Mouse (Mus musculus): Measurements from ENCODE around the gene Pax2. TPM values are rescaled to one million over a fixed set of nuclear protein-coding genes. Genes with fewer than 3 reads are reported as not detected.
A peak's percentile ranks its signal among the peaks of the same experiment; 100 is the strongest.

The Pax2 gene
- polyA plus RNA-seq, 1 experiment from 2014 or later = 17.1 TPM

DNA sequence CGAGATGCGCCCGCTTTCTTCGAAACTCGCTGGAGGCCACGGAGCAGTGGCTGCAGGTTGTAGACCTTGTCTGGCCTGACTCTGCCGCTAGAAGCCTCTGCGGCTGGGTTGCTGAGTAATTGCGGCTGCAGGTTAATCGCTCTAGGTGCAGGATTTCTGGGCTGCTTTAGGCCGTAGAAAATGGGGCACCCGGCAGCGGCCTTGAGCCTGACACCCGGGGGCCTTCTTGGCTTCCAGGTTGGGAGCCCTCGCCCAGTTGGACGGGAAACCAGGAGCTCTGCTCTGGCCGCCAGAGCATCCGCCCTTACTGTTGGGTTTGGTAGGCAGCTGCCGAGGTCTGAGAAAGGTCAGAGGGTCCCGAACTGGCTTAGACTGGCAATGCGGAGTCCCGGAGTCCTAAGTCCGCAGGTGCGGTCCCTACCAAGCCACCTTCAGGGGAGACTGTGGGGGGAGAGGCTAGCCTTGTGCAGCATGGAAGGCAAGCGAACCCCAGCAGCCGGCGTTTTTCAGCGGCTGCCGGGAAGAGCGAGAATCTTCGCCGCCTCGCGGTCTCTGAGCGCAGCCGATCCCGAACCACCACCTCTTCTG, 3.8 kb downstream of the Pax2 start:
- Histone ChIP-seq H3K36me3 (no peaks in the 10 kb centered on the region), H3K4me2 (peak overlapping the region; percentile 53), H3K9me3 (no peaks in the 10 kb centered on the region), H3K9ac (peak overlapping the region; percentile 84), H3K27ac (peak overlapping the region; percentile 87), H3K4me3 (peak overlapping the region; percentile 54), H3K4me1 (replicated peaks) (peaks cover 41% of the 10 kb centered on the region), H3K27me3 (peaks cover 87% of the 10 kb centered on the region)
- under 1% methylated on average over 37 of the region's 37 CpGs for WGBS
- no peak for ATAC-seq (ENCODE audit: low FRiP score)

DNA sequence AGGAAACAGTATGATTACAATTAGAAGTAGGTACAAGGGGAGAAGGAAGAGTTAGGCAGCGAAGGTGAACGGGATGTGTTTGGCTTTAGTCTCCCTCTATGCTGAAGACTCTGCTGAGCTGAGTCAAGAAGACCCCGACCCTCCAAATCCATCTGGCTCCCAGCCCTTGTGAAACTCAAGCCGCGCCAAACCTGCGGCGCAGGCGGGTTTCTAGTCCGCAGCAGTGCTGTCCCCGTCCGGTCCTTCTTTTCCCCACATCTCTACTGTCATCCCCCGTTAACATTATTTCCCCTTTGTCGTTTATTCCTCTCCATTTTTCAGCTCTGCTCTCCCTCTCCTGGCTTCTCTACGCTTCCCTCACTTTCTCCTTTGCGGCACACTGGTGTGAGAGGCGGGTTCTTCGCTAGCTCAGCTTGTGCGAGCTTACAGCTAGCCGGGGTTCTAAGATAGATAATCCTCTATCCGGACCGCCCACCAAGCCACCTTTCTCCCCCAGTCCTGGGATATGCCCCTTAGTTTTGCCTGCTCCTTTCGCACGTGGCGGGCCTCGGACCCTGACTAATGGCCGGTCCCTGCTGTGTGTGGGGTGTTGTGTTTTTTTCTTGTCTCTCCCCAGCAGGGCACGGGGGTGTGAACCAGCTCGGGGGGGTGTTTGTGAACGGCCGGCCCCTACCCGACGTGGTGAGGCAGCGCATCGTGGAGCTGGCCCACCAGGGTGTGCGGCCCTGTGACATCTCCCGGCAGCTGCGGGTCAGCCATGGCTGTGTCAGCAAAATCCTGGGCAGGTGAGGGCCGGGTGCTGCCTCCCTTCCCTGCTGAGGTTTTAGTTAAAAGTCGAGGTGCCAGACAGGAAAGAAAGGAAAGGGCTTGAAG, 4.7 kb downstream of the Pax2 start:
- H3K9ac ChIP-seq = peak overlapping the region; percentile 84
- peak overlapping the region; percentile 54 for H3K4me3 ChIP-seq

DNA sequence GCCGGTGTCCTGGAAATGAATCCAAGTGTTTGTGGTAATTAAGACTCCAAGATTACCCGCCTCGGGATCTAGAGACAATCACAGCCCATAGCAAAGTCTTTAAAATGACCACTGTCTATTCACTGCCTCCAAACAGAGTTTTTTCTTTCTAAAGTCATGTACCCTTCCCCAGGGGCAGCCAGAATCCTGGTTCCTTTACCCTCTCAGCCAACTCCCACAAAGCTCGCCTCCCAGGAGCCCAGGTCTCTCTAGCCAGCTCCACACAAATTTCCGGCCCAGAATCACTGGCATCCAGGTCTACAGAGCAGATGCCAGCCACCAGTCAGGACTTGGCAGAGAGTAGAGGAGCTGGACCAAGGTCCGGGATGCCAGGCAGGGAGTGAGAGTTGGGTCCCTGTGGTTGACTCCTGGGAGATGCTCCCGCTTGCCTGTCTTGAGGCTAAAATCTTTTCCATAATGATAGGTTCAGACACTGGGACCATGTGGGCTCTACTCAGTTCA, 6.3 kb downstream of the Pax2 start:
- Histone ChIP-seq H3K9me3 (no peaks in the 10 kb centered on the region), H3K4me1 (replicated peaks) (peaks cover 19% of the 10 kb centered on the region), H3K36me3 (no peaks in the 10 kb centered on the region), H3K9ac (peak overlapping the region; percentile 84), H3K27me3 (peaks cover 81% of the 10 kb centered on the region), H3K27ac (peak overlapping the region; percentile 30), H3K4me3 (peak overlapping the region; percentile 54), H3K4me2 (peak overlapping the region; percentile 53)
- 40% methylated on average over 7 of the region's 7 CpGs for WGBS
- no peak for ATAC-seq (ENCODE audit: low FRiP score)

More for the DNA sequence above, 4.7 kb downstream of the Pax2 start:
- Histone ChIP-seq H3K4me1 (replicated peaks) (peaks cover 36% of the 10 kb centered on the region), H3K27me3 (peaks cover 87% of the 10 kb centered on the region), H3K27ac (peak overlapping the region; percentile 87), H3K9me3 (no peaks in the 10 kb centered on the region), H3K36me3 (no peaks in the 10 kb centered on the region), H3K4me2 (peak overlapping the region; percentile 53)
- 1% methylated on average over 39 of the region's 39 CpGs for WGBS
- no peak for ATAC-seq (ENCODE audit: low FRiP score)

DNA sequence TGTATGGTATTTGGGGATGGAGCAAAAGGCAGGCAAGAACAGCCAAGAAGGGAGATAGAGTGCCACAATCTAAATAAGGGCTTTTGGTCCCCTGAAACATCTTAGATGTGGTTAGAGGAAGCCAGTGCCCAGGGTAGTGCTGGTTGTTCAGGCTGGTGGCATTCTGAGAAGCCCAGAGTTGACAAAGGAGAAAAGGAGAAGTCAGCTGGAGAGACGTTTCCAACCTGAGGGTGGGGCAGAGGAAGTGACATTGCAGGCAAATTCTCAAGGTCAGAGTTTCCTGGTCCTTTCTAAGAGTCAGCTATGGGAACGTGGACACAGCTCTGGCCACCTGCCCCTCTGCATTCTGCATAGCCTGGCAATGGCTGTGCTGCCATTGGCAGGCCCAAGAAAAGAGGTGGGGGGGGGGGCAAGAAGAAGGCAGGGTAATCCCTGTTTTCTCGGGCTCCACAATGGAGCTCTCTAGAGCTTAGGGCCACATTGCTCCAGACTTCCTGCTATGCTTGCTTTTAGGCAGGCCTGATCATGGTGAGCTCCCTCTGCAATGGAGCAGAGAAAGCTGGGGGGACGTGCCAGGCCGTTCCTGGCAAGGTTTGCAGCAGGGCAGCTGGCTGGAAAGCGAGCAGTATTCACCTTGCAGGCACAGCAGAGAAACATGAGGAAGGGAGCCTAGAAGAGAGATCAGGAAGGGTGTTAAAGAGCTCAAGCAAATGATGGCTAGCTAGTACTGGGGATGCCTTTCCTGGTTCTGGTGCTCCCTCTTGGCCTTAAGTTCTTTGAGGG, 14.6 kb downstream of the Pax2 start:
- Histone ChIP-seq H3K4me2 (no peak overlapping the region), H3K27ac (no peak overlapping the region), H3K36me3 (peaks cover 3% of the 10 kb centered on the region; the same call in 1 of the 2 replicates), H3K27me3 (peaks cover 24% of the 10 kb centered on the region), H3K4me1 (replicated peaks) (peaks cover 4% of the 10 kb centered on the region; the same call in 1 of the 2 replicates), H3K9ac (no peak overlapping the region), H3K4me3 (no peak overlapping the region), H3K9me3 (no peaks in the 10 kb centered on the region)
- 71% methylated on average over 6 of the region's 6 CpGs for WGBS
- ATAC-seq (ENCODE audit: low FRiP score) = no peak

DNA sequence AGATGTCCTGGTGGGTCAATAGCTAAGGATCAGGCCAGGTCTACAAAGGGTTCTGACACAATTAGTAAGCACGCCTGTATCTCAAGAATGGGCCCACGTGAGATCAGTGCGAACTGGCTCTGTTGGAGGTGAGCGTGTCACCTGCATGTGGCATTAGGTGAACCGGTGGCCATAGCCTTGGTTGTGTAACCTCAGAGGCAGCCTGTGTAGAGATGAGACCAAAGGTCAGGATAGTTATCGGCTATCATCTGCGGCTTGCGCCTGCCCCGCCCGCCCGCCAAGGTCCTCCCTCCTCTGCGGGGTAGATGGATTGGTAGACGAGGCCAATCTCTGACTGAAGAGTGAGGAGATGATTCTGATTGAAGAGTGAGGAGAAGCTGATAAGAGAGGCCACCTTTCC, 15.7 kb downstream of the Pax2 start:
- no peak overlapping the region for H3K4me2 ChIP-seq
- WGBS = 88% methylated on average over 13 of the region's 13 CpGs
- no peak for ATAC-seq (ENCODE audit: low FRiP score)

DNA sequence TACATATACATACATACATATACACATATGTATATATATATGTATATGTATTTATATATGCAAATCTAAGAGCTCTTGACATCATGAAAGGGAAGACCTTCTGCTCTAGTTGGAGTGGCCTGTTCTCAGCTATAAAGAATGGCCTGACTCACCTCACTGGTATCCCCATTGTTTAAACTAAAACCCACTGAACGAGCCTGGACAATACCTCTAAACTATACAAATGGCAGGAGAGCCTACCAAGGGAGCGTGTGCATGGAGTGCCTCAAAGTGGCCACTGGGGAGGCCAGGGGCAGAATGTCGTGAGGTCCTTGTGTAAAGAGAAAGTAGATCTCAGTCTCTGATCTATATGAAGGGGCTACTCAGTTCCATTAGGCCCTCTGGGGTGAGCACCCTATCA, 26.1 kb downstream of the Pax2 start:
- Histone ChIP-seq H3K4me3 (no peak overlapping the region), H3K27ac (no peak overlapping the region), H3K27me3 (0 out of 2 replicates have a peak, but pooled peaks cover 8% of the 10 kb centered on the region), H3K4me2 (no peak overlapping the region), H3K4me1 (replicated peaks) (peaks cover 7% of the 10 kb centered on the region), H3K9me3 (no peaks in the 10 kb centered on the region), H3K9ac (no peak overlapping the region), H3K36me3 (peaks cover 5% of the 10 kb centered on the region; the same call in 1 of the 2 replicates)
- no peak for ATAC-seq (ENCODE audit: low FRiP score)
- WGBS = 64% methylated on average over 3 of the region's 3 CpGs

More for the DNA sequence above, 15.7 kb downstream of the Pax2 start:
- Histone ChIP-seq H3K36me3 (peaks cover 3% of the 10 kb centered on the region; the same call in 1 of the 2 replicates), H3K9ac (no peak overlapping the region), H3K27me3 (peaks cover 20% of the 10 kb centered on the region), H3K27ac (no peak overlapping the region; the same call in 1 of the 2 replicates), H3K9me3 (no peaks in the 10 kb centered on the region), H3K4me3 (no peak overlapping the region), H3K4me1 (replicated peaks) (peaks cover 4% of the 10 kb centered on the region; the same call in 1 of the 2 replicates)

DNA sequence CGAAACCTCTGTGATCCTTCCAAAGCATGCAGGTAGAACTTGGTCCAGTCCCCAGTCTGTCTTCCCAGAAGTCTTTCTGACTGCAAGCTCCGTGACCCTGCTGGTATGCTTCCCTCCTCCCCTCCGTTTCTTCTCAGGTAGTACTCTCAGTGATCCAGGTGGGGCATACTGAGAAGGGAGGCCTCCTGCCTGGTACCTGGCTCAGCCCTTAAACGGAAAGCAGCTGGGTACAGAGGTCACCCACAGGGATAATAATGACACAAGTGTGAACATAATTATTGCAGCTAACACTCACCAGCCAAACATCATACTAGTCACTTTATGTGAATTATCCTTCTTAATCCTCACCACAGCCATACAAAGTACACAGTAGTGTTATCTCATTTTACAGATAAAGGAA, 28.5 kb downstream of the Pax2 start:
- peaks cover 5% of the 10 kb centered on the region; the same call in 1 of the 2 replicates for H3K36me3 ChIP-seq
- H3K9ac ChIP-seq = no peak overlapping the region
- H3K9me3 ChIP-seq = no peaks in the 10 kb centered on the region
- ATAC-seq (ENCODE audit: low FRiP score) = no peak
- no peaks in the 10 kb centered on the region for H3K4me1 ChIP-seq (replicated peaks)
- WGBS = 64% methylated on average over 4 of the region's 4 CpGs
- H3K4me3 ChIP-seq = no peak overlapping the region
- 0 out of 2 replicates have a peak, but pooled peaks cover 8% of the 10 kb centered on the region for H3K27me3 ChIP-seq
- no peak overlapping the region for H3K27ac ChIP-seq
- H3K4me2 ChIP-seq = no peak overlapping the region

DNA sequence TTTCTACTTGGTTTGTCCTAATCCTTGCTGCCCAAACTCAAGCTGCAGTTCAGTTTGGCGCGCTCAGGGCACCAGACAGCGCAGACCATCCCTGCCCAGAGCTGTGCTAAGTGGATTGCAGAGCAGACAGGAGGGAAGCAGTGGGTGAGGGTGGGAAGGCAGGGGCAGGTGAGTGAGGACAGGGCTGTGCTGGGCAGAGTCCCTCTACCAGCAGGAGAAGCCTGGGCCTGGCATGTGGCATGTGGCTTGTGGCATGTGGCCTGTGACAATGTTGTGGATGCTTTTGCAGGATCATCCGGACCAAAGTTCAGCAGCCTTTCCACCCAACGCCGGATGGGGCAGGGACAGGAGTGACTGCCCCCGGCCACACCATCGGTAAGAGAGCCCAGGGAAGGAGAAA, 32.6 kb downstream of the Pax2 start:
- H3K4me3 ChIP-seq = no peak overlapping the region
- H3K9me3 ChIP-seq = no peaks in the 10 kb centered on the region
- no peak overlapping the region for H3K4me2 ChIP-seq
- WGBS = 88% methylated on average over 8 of the region's 8 CpGs
- peaks cover 5% of the 10 kb centered on the region for H3K36me3 ChIP-seq
- ATAC-seq (ENCODE audit: low FRiP score) = no peak
- H3K27ac ChIP-seq = no peak overlapping the region
- no peak overlapping the region for H3K9ac ChIP-seq
- H3K27me3 ChIP-seq = no peaks in the 10 kb centered on the region
- H3K4me1 ChIP-seq (replicated peaks) = peaks cover 8% of the 10 kb centered on the region; the same call in 1 of the 2 replicates

DNA sequence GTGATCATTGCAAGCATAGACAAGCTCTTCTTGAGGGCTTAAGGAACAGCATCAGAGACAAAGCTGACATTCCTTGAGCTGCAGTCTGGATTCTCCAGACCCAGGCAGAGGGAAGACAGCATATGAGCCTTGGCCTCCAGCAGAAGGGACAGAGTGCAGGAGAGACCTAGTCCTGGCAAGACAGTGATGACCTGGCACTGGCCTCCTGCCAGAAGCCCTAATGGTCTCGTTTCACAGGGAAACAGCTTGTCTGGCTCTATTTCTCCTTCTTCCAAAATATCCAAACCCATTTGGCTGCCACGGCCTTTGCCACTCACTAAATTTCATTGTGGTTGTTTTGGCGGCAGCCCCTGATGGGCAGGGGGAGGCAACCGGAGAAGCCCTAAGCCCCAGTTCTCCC, 36.1 kb downstream of the Pax2 start:
- Histone ChIP-seq H3K27ac (0 out of 2 replicates have a peak overlapping the region, but pooled peaks have one; percentile 20), H3K4me2 (no peak overlapping the region), H3K9ac (no peak overlapping the region), H3K27me3 (no peaks in the 10 kb centered on the region), H3K4me1 (replicated peaks) (peaks cover 20% of the 10 kb centered on the region), H3K9me3 (no peaks in the 10 kb centered on the region), H3K4me3 (no peak overlapping the region), H3K36me3 (no peaks in the 10 kb centered on the region; the same call in none of the 2 replicates)
- WGBS = 73% methylated on average over 4 of the region's 4 CpGs
- ATAC-seq (ENCODE audit: low FRiP score) = no peak

DNA sequence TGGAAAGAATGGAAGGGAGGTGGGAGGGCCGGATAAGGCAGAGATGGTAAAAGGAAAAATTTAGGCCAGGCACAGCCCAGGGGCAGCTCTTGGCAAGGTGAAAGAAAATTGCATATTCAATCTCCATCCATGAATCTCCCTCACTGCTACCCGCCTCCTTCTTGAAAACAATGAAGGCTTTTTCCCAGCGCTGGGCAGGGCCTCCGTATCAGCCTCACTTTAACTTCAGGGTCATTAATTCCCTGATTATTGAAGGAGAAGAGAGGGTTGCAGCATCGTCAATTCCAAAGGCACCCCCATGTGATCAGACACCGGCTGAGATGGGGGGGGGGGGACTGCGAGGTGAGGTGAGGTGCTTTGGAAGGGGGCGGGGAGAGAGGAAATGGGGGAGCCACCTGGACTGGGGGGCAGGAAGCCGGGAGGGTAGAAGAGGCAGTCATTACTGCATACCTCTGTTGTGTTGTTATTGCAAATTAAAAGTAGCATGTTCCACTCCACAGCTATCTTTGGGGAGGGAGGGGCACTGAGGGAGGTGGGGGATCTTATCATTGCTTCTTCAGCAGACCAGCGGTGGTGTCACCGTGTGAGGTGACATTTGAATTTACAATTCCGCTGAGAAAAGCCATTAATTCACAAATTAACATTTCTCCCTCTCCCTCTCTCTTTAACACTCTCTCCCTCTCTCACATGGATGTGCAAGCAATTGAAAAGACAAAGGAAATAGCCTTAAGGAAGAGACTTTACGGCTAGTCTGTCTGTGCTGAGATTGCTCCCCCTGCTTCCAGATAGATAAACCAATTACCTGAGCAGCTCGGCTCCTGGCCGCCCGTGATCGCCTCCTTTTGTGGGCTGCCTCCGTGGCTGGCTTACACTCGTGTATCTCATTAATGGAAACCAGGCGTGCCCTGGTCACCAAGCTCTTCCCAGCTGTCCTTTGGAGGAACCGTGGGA, 41.5 kb downstream of the Pax2 start:
- Histone ChIP-seq H3K9ac (peak overlapping the region; percentile 46; the same call in 1 of the 2 replicates), H3K27me3 (no peaks in the 10 kb centered on the region), H3K4me3 (no peak overlapping the region), H3K36me3 (no peaks in the 10 kb centered on the region), H3K9me3 (no peaks in the 10 kb centered on the region), H3K4me2 (peak overlapping the region; percentile 32; the same call in 1 of the 2 replicates), H3K4me1 (replicated peaks) (peaks cover 58% of the 10 kb centered on the region), H3K27ac (peak overlapping the region; percentile 90)
- ATAC-seq (ENCODE audit: low FRiP score) = peak; percentile 70
- 12% methylated on average over 20 of the region's 21 CpGs for WGBS

DNA sequence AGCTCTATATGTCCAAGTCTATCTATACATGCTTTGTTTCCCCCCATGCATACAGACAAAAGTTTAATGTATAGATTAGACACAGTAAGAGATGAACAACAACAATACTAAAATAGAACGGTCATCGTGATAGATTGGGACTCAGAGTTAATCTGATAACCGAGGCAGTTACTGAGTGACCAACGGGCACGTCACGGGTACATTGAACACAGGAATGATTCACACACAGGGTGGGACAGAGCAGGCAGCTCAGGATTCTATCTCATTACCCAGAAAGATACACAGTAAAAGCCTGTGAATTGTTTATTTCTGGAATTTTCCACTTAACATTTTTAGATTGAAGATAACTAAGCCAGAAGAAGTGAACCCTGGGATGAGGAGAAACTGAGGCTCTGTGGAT, 42.9 kb downstream of the Pax2 start:
- Histone ChIP-seq H3K27me3 (0 out of 2 replicates have a peak, but pooled peaks cover 5% of the 10 kb centered on the region), H3K4me1 (replicated peaks) (peaks cover 66% of the 10 kb centered on the region), H3K27ac (peak overlapping the region; percentile 90; the same call in 1 of the 2 replicates), H3K36me3 (no peaks in the 10 kb centered on the region), H3K9me3 (no peaks in the 10 kb centered on the region), H3K9ac (no peak overlapping the region), H3K4me2 (no peak overlapping the region), H3K4me3 (no peak overlapping the region)
- no peak for ATAC-seq (ENCODE audit: low FRiP score)
- WGBS = 67% methylated on average over 6 of the region's 6 CpGs

Data from hindbrain, embryonic 13.5 days (tissue).